Mouse (Mus musculus) bone marrow, adult 2 months (tissue): Measurements from ENCODE around the gene 2200002D01Rik.

Experiments used
- CTCF ChIP-seq: fragments of 200-500 bp; IDR thresholded peaks from 2 replicates; pipeline ENCODE4 v1.5.1; 2011; ENCODE audit warnings: low read length, control low read depth; ENCODE audit not compliant: control insufficient read depth, insufficient read depth
- POLR2A ChIP-seq: fragments of 200-500 bp; IDR thresholded peaks from 2 replicates; pipeline ENCODE4 v1.6.1; 2011; ENCODE audit warnings: low read depth, mild to moderate bottlenecking, control low read depth, low read length, borderline replicate concordance; ENCODE audit not compliant: control insufficient read depth

DNA sequence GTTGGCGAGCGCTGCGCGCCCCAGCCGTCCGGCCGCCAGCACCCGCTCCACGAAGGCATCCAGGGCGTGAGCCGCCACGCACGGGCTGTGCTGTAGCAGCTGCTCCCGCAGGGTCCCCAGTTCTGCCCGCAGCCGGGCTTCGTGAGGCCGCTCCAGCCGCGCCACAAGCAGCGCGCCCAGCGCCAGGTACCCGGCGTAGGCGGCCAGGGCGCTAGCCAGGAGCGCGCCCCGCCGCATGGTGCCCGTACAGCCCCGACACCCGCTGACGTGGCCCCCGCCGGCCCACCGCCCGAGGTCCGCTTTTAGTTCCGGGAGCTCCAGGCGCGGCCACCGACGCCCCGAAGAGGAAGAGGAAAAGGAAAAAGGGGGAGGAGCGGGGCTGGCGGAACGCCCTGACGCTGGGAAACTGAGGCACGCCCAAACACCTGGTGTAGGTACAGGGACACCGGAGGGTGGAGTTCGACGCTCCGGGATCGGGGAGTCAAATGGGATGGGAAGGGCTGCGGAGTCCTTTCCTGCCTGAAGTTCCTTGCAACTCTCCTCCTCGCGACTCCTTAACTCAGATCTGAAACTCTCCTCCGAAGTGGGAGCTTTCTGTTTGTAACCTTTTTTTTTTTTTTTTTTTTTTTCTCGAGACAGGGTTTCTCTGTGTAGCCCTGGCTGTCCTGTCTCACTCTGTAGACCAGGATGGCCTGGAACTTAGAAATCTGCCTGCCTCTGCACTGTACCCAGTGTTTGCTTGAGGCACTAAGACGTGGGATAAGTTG, 15.8 kb downstream of the 2200002D01Rik start, which contains the start of gene Kcnk6:
- no peak for TF ChIP-seq CTCF
- TF ChIP-seq POLR2A: no peak; the same call in 1 of the 2 replicates
